Mouse (Mus musculus): ENCODE data around the gene Rbfox1.

Gene Rbfox1

DNA sequence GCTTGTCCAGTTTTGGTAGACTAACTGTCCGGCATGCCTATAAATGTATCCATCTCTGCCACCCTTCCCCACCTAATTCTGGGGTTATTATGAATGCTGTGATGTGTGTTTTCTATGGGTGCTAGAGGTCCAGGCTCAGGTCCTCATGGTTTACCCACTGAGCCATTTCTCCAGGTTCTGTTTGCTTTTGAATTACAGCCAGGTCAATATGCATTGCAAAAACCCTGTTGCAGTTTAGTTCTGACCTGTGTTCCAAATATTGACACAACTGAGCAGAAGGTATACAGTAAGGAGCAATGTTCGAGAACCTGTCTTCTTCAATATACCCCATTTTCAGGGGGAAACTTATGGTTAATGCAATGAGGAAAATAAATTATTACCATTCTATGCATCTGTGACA lies 480.6 kb downstream of the Rbfox1 start:
- no peak for DNase-seq

DNA sequence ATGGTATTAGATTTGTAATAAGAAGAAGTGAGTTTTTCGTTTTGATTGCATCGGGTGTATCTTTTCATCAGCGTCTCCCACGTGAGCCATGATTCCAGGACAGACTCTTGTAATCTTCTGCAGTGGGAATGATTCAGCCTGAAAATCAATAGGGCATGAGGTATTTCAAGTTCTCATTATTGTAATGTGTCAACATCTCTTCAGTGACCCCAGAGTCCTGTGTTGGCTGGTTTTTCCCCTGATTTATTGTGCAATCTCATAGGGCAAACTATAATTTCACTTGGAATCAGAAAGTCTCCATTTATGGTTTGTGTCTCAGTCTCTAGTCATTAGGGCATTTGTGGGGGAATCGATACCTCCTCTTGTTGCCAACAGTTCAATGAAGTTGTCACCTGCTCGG lies 481.5 kb downstream of the Rbfox1 start:
- no peak for DNase-seq

DNA sequence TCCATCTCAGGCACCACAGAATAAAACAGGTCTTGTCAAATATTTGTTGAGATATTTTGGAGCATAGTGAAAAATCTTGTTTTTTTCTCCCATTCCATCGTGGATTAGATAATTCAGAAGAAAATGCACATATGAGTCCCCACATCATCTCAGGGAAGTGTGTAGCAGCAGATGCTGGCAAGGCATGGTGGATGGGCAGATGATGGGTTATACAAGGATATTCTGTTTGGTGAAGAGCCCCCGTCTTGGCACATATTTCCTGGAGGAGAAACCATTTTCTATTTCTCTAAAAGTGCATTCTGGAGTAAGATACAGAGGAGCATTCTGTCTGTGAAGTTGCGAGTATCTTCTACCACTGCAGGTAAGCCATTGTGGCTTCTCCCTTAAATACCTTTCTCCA lies 495.8 kb downstream of the Rbfox1 start:
- DNase-seq, result no peak

DNA sequence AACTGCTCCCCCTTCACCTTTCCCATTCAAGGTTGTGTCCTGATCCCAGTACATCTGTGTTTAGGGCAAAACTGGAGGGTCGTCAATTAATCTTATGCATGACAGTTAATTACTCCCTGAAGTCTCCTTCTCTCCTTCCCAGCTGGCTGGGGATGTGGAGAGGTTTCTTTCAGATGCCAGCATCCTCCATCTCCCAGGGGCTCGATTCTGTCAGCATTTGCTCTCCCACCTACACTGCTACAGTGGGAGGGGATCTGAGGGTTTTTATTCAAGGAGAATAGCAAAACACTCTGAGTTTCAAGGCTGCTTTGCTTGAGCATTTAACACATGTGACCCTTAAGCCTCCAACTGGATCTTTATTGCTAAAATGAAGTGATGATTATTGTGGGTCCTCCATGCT lies 496.4 kb downstream of the Rbfox1 start:
- DNase-seq, result no peak

DNA sequence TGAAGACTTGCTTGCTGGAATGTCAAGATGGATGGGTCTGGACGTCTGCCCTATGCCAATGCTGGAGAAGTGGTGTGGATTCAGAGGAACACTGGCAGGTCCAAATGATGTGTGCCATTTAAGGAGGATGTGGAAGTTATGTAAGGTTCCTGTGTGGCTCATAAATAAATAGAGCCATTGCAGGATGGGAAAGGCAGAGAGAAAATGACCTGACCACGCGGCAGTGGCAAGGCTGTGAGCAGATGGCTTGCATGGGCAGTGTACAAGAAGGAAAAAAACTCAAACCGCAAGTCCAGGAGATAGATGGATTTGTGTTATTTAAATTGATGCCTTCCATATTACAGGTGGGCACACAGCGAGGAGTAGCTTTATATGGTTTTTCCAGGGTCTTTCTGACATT lies 497.6 kb downstream of the Rbfox1 start:
- DNase-seq, result no peak

DNA sequence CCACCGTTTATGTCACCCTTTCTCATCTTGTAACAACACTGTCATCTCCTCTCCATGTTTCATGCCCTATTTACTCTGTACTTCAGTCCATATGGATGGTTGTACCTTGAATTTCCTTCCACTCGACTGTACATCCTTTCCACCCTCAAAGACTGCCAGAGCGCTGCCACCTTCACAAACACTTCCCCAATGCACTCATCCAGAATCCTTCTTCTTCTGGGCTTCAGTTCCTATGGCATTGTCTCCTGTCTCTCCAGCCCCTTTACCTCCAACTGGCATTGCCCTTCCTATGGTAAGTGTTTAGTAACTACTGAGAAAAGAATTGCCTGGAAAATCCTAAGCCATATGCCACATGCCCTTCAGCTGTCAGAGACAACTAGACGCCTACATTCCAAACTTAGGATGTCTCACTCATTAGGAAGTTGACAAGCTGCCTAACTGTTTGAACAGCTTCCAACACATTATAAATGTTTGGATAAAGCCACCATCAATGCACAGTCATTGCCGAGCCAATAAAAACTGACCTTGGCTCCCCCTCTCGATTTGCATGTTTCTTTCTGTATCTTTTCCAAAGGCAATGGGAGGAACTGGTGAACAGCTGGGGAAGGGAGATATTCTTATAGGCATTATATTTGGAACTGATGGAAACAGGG lies 505.2 kb downstream of the Rbfox1 start:
- no peak for DNase-seq

DNA sequence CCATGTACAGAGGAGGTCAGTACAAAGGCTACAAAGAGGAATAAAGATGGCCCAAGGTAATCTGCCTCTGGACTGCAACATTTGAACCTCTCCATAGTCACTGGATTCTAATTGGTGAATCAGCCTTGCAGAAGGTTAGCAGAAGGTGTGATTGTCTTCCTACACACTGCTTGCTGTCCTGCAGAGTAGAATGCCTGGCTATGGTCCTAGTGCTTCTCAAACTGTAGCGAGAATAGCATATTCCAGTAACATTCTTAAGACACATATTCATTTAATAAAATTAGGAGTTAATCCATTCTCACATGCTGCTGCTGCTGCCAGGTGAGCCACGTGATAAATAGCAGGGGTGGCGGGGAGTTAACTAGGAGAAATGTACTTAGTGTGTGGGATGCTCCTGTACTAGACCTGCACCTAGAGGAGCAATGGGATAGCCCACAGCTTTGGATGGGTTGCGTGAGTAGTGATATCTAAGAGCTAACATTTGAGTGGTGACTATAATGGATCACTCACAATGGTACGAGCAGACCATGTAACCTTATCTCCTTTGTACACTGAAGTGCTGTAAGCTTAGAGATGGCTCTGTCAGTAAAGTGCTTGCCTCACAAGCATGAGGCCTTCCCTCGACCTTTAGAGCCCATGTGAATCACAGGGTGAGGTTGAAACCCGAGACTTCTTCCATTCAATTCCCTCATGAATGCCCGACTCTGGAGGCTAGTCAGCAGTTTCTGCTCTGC lies 511.7 kb downstream of the Rbfox1 start:
- DNase-seq, result no peak

DNA sequence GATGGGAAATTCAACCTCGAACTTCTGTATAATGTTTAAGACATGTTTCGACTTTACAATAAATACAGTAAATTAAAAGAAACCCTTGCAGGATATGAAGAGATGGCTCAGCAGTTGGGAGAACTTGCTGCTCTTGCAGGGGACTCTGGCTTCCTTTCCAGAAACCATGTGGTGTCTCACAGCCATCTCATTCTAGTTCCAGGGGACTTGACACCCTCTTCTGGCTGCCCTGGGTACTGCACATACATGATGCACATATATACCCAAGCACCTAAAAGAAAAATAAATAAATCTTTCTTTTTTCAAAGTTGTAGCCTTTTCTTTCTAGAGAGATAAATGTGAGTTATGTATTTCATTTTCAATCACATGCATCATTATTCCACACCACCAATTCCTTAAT lies 512.5 kb downstream of the Rbfox1 start:
- no peak for DNase-seq

DNA sequence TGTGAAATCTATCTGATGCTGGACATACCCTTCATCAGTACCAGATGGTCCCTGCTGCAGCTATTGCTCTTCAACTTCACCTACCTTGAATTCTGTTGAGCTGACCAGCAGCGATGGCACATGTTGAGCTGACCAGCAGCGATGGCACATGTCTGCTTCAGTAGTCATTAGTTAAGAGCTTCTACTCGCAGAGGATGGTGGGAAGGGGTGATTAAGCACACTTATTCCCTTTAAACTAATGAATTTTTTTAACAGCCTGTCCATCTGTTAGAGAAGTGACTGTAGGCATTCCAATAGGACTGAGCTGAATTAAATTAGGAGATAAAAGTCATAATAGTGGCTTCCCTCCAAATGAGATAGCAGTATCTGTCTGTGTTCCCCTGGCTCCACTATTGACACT lies 517.7 kb downstream of the Rbfox1 start:
- no peak for DNase-seq

DNA sequence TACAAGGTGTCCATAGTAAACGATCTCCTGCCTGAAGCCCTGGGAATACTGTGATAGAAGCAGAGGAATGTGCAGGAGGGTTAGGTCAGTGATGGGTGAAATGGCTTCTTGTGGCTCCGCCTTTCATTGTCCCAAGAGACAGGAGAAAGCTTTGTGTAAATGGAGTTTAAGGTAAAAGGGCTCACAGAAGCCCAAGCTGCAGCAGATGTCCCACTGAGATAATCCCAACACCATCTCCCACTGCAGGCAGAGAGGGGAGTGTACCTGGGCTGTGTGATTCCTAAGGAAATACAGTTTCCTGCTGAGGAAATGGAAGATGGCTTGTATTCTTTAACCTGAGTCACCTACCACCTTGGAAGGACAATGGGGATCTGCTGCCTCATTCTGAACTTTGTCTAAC lies 529.7 kb downstream of the Rbfox1 start:
- DNase-seq, result no peak

DNA sequence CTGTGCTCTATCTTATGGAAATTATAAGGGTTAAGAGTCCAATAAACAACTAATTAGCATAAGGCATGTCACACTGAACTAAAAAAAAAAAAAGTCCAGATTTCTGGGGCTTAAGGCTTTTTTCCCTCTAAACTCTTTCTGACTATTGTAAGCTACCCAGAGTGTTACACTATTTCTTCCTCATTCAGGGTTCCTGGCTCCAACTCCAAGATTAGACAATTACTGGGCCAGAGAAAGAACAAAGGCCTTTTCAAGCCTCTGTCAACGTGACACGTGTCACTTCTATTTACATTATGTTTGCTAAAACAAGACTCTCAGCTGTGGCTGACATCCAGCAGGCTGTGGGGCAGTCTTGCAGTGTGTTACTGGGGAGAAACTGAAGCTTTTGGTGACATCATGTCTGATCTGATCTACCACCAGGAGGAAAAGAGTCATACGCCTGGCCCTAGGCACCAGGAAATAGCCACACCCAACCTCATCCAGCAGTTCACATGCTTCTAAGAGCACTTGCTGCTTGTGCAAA lies 536.5 kb downstream of the Rbfox1 start:
- peak; percentile 22 for DNase-seq

DNA sequence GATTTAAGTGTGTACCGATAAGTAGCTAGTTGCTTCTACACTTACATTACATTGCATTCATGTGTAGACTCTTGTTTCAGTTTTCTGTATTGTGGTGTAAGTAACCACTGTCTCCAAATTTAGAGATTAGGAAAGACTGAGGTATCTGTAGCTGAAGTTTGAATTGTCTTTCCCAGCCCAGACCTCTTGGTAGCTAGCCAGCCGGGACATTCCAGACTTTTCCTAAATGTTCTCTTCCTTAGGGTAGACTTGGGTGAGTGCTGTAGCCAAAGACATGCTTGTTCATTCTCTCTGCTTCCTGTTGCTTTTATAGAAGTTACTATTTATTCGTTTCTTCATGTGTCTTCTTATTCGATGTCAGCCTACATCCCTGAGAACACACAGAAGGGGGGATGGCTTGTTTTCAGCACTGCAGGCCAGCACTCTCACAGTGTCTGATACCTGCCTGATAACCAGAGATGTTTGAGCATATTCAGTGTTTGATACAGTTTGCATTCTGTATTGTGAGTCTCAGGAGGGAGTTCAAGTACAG lies 538.8 kb downstream of the Rbfox1 start:
- DNase-seq, result no peak

DNA sequence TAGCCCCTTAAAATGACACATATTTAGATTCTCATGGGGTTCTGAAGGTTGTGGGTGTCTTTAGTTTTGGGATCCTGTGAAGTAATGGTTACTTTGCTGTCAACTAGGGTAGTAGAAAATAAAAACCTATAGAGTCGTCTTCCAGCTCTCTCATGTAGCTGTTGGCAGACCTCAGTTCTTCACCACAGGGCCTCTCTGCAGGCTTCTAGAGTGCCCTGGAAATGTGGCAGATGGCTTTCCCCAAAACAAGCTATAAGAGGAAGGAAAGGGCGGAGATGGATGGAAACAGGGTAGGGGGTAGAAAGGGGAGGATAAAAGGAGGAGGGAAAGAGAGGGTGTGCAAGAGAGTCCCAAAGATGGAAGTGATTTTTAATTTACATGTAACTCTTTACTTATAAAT lies 539.6 kb downstream of the Rbfox1 start:
- no peak for DNase-seq

DNA sequence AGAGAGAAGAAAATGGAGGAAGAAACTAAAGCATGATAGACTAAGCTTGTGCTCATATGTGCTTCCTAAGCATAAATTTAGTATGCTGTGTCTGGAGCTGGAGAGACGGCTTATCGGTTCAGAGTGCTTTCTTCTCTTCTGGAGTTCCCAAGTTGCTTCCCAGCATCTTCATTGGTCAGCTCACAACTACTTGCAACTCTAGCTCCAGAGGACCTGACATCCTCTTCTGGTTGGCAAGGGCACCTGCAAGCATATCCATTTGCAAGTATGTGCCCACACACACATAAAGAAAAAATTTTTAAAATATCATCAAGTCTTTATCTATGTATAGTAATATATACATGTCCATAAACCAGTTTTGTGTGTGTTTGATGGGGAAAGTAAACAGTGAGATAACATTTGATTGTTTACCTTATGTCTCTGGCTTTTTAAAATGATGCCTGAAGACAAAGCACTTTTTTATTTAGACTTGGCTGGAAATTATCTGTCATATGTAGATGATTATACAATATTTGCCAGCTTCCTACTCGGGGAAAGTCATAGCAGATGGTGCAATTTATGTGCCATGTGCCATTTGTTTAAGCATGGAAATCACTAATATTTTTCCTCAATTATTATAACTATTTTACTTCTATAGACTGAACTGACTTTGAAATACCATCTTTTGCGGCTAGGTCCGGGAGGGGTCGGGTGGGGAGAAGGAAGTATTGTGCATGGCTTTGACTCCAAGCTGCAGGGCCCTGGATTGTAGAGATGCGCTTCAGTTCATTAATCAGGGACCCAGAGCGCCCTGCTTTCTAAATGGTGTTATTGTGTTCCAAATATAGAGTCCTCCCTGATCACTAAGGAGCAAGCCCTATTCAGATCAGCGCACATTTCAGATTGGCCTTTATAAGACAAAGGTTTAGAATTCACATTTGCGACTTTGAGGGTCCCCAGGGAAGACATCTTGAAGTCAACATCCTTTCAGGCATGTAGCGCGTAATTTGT lies 542.4 kb downstream of the Rbfox1 start:
- DNase-seq, result peak; percentile 35

DNA sequence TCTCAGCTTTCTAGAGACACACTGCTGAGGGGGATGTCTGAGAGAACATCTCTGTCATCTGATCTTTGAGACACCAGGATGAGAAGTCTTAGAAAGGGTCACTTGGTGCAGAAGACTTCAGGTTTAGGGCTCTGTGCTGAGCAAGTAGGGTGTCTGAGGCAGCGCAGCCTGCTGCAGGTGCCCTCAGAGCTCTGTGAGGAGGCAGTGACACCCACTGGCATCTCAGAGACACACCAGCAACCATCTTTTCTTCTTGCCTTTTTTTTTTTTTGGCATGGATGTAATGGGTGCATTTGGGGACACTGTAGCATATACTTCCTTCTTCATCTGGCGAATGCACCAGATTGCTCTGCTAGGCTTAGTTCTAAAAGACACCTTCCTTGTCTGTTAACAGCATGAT lies 545.8 kb downstream of the Rbfox1 start:
- no peak for DNase-seq

DNA sequence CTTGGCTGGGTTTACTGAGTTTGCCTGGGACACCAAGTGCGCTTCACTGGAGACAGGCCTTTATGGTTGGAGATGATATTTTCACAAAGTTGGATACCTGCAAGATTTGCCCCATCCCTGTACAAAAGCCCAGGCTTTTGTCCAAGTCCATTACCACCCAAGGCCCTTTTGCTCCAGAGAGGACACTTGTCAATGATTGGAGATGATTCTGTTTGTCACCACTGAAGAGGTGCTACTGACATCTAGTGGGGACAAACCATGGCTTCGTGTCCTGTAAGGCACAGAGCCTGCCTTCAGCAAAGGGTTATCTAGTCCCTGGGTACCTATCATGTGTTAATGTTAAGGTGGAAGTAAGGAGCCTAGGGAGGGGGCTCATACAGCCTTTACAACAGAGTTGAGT lies 551.3 kb downstream of the Rbfox1 start:
- DNase-seq, result peak; percentile 25

DNA sequence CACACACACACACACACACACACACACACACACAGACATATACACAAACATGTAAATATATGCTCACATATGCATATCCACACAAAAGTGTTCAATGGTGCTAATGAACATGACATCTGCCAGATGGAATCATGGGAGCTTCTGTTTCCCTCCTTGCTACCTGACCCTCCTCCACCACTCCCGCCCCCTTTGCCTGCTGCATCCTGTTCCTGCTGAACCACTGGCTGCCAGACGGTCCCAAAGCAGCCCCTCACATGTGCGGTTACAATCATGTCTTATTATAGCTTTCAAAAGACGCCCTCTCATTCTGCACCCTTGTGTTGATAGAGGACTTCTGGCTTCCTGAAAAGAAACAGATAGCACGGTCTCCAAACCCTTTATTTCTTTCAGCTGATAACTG lies 563.1 kb downstream of the Rbfox1 start:
- DNase-seq, result peak; percentile 4

DNA sequence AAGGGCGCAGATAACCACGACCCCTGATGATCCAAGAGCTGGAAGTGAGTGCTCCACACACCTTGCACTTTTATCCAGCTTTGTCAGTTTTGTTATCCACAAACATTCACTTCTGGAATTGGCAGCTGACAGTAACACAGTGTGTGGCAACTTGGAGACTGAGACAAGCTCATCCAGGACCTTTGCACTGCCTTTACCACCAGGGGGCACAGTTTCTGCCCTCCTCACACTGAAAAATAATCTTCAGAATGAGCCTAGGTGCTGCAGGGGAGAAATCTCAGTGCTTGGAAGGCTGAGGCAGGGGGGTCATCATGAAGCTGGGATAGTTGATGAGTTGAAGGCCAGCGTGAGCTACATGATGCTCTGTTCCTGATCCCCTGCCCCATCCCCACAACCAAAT lies 570.2 kb downstream of the Rbfox1 start:
- DNase-seq, result peak; percentile 20

DNA sequence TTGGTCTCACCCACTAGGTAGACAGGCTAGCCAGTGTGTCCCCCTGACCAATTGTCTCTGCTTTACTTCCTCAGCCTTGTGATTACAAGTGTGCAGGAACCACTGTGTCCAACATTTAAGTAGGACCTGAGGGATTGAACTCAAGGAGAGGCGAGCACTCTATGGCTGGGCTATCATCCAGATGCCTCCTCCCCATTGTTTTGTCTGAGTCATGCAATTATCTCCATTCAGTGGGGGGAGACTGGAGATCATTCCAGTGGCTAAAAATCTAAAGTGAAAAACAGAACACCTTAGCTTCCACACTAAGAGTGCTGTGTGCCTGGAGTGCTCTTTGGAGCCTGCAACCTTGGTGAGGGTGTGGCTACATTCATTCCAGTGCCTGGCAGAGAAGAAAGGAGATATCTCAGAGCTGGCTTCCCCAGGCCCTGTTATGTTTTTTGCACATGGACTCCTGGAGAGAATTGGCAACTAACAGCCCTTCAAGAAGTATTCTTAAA lies 594.0 kb downstream of the Rbfox1 start:
- no peak for DNase-seq

DNA sequence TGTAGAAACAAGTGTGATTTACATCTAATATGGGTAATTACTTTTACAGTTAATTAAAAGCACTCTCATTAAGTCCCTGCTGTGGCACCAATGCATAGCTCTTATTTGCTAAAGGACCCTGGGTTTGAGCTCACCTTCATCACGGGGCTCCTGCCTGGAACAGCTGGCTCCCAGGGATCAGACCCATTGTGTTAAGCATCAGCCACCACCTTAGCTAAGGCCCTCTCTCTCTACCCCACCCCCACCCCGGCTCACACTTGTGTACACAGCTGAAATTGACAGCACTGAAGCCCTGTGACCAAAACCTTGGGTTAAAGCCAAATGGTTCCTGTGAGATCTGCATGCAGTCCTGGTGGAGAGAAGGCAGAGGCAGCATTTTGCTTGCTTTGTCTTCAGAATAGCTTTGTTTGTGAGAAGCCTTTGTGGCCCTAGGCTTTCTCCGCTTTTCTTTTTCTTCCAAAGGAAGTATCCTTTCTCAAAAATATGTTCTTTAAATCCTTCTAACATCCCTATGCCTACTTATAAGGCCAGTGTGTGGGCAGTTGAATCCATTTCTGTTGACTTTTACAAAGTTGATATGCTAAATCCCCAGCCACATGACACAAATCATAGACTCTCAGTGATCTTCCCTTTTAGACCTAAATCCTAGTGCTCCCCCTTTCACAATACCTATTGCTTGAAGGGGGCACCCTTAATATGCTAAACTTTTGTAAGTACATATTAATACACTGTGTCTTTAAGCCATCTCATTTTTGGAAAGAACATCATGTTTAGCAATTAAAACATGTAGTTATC lies 594.7 kb downstream of the Rbfox1 start:
- DNase-seq, result peak; percentile 52

DNA sequence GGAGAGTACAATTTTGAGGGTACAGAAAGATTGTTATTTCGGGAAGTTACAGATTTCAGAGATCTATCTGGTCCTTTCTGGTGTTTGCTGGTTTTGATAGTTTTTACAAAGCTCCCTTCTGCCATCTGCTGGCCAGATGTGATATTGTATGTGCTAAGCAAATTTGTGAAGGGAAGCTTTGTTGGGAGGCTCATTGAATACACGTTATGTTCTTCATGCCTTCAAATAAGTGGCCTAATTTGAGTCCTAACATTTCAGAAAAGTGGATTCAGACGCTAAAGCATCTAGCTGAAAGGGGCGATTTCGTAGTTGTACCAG lies 595.2 kb downstream of the Rbfox1 start:
- DNase-seq, result peak; percentile 74

DNA sequence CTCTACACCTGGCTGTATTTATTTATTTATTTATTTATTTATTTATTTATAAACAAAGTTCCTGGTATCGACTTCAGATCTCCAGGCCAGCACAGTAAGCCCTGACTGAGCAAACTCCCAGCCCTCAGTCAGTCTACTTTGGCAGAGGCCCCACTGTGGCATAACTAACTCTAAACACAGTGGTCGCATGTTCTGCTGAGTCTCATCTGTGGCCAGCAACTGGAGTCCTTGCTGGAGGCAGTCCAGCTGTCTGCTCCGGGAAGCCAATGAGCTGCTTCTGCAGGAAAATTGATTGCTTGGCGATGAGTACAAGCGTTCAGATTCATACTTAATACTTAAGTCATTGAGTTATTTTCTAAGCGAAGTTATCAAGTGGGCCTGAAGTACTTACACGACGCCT lies 598.5 kb downstream of the Rbfox1 start:
- no peak for DNase-seq

All from retina, postnatal 1 day (tissue).